Mouse (Mus musculus): ENCODE measurements around the gene Sult5a1. TPM values are rescaled to one million over a fixed set of nuclear protein-coding genes. Genes with fewer than 3 reads are reported as not detected.
A peak's percentile ranks its signal among the peaks of the same experiment; 100 is the strongest.
"Not testable (repeated sequence)": the region's sequence is repeated elsewhere in the genome, so short reads cannot be mapped to it uniquely, and the experiment has no call there.

The Sult5a1 gene
- polyA plus RNA-seq, 1 experiment from 2014 or later, result 1.6 TPM

DNA sequence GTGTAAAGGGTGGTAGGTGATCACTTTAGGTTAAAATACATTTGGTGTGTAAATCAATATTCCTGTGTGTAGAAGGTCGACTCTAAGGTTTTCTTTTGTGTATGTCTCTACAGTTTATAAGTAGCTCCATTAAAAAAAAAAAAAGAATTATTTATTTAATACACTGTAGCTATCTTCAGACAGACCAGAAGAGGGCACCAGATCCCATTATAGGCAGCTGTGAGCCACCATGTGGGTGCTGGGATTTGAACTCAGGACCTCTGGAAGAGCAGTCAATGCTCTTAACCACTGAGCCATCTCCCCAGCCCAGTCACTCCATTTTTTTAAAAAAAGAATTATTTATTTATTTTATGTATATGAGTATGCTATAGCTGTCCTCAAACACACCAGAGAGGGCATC, 50.1 kb downstream of the Sult5a1 start:
- Histone ChIP-seq H3K4me1 (replicated peaks) (peaks cover 16% of the 10 kb centered on the region), H3K4me2 (no peak overlapping the region), H3K4me3 (no peak overlapping the region), H3K27ac (replicated peaks) (no peak overlapping the region), H3K27me3 (no peaks in the 10 kb centered on the region), H3K9ac (no peak overlapping the region), H3K36me3 (peaks cover 24% of the 10 kb centered on the region), H3K9me3 (no peaks in the 10 kb centered on the region)
- ATAC-seq (ENCODE audit: low FRiP score, low read depth), result no peak
- 73% methylated on average over 1 of the region's 1 CpGs for WGBS

DNA sequence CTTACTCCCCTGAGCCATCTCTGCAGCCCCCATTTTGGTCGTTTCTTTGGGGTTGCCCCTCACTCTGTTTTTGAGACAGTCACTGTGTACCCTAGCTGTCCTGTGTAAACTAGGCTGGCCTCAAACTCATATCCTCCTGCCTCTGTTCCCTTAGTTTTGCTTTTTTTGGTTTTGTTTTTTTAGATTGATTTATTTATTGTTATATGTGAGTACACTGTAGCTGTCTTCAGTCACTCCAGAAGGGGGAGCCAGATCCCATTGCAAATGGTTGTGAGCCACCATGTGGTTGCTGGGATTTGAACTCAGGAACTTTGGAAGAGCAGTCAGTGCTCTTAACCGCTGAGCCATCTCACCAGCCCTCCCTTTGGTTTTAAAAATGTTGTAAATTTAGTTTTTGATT, 51.6 kb downstream of the Sult5a1 start:
- H3K27ac ChIP-seq (replicated peaks), result no peak overlapping the region
- H3K9ac ChIP-seq, result no peak overlapping the region
- H3K4me3 ChIP-seq, result no peak overlapping the region
- H3K36me3 ChIP-seq, result peaks cover 24% of the 10 kb centered on the region
- peaks cover 22% of the 10 kb centered on the region for H3K4me1 ChIP-seq (replicated peaks)
- no peaks in the 10 kb centered on the region for H3K9me3 ChIP-seq
- no peak overlapping the region for H3K4me2 ChIP-seq
- H3K27me3 ChIP-seq, result no peaks in the 10 kb centered on the region
- WGBS, result 44% methylated on average over 2 of the region's 2 CpGs
- ATAC-seq (ENCODE audit: low FRiP score, low read depth), result no peak

DNA sequence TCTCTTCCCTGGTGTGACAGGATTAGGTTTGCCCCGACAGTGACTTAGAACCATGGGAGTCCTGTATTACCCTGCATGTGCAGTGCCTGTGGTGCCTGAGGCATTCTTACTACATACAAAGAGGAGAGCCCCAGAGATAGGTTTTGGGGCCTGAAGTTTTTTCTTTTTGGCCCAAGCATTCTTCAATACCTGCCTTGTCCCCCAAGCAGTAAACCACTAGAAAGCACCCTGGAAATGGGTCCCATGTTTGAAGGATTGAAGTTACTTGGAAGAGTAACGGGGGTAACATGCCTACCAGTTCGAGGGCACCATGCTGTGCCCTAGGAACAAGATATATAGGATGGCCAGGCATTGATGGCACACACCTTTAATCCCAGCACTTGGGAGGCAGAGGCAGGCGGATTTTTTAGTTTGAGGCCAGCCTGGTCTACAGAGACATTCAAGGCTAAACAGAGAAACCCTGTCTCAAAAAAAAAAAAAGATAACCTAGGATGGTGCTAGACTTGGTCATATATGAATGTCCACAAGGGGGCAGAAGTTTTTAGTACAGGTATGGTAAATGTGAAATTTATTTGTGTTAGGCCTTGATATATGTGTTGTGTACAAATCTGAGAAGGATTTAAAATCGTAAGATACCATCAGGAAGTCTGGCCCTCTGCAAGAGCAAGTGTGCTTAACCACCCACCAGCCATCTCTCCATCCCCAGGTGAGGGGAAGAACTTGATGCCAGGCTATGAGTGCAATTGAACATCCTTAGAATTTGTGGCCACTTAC, 52.4 kb downstream of the Sult5a1 start:
- H3K4me2 ChIP-seq, result no peak overlapping the region
- no peak overlapping the region for H3K4me3 ChIP-seq
- no peaks in the 10 kb centered on the region for H3K9me3 ChIP-seq
- H3K4me1 ChIP-seq (replicated peaks), result peaks cover 23% of the 10 kb centered on the region
- no peak overlapping the region for H3K9ac ChIP-seq
- 75% methylated on average over 5 of the region's 5 CpGs for WGBS
- H3K36me3 ChIP-seq, result peaks cover 24% of the 10 kb centered on the region
- ATAC-seq (ENCODE audit: low FRiP score, low read depth), result no peak
- H3K27ac ChIP-seq (replicated peaks), result no peak overlapping the region
- no peaks in the 10 kb centered on the region for H3K27me3 ChIP-seq

DNA sequence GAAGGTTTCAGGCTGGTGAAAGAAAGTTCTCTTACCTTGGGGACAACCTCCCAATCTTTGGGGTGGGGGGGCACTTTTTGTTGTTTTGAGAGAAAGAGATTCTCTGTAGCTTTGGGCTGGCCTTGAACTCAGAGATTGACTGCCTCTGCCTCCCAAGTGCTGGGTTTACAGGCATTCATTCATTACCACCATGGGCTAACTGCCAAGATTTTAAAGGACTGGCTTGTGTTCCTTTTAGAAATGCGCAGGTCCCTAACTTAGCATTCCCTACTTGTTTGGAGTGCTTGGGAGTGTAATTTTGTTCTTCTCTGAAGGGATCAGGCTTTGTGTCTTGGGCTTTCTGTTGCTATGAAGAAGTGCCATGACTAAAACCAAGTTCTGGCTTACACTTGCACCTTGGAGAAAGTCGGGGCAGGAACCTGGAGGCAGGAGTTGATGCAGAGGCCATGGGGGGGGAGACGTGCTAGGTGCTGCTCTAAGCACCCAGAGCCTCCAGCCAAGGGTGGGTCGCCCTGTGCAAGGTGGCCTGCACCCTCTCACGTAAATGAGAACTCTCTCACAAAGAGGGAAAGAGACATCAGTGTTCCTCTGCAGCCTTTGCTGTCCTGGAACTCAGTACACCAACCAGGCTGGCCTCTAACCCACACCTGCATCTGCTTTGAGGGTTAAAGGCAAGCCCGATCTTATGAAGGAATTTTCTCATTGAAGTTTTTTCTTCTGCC, 53.9 kb downstream of the Sult5a1 start:
- Histone ChIP-seq H3K36me3 (peaks cover 24% of the 10 kb centered on the region), H3K4me3 (peak overlapping the region; percentile 58; the same call in 1 of the 2 replicates)
- no peak for ATAC-seq (ENCODE audit: low FRiP score, low read depth)

DNA sequence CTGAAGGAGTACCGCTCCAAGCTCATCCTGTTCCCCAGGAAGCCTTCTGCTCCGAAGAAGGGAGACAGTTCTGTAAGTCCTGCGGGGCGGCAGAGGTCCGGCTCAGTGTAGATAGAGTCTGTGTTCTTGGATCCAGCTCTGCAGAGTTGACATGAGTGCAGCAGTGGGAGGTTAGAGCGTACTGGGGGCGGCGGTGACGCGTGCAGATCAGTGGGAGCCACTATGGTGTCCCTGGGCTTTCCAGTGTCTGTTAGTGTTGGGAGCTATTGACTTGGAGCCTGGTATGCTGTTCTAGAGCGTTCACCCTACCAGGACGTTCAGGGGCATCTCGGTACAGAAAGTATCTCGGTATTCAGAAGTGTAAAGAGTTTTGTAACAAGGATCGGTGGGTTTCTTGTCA, 54.8 kb downstream of the Sult5a1 start:
- no peaks in the 10 kb centered on the region for H3K27me3 ChIP-seq
- peak overlapping the region; percentile 58 for H3K4me3 ChIP-seq
- no peaks in the 10 kb centered on the region for H3K9me3 ChIP-seq
- no peak for ATAC-seq (ENCODE audit: low FRiP score, low read depth)
- H3K27ac ChIP-seq (replicated peaks), result 0 out of 2 replicates have a peak overlapping the region, but pooled peaks have one; percentile 91
- H3K4me1 ChIP-seq (replicated peaks), result peaks cover 23% of the 10 kb centered on the region
- peak overlapping the region; percentile 96 for H3K9ac ChIP-seq
- peaks cover 24% of the 10 kb centered on the region for H3K36me3 ChIP-seq
- H3K4me2 ChIP-seq, result peak overlapping the region; percentile 90
- 19% methylated on average over 14 of the region's 15 CpGs for WGBS

More for the DNA sequence above, 53.9 kb downstream of the Sult5a1 start:
- Histone ChIP-seq H3K9ac (no peak overlapping the region), H3K27ac (replicated peaks) (no peak overlapping the region), H3K27me3 (no peaks in the 10 kb centered on the region), H3K9me3 (no peaks in the 10 kb centered on the region), H3K4me1 (replicated peaks) (peaks cover 23% of the 10 kb centered on the region), H3K4me2 (peak overlapping the region; percentile 90)
- 83% methylated on average over 6 of the region's 6 CpGs for WGBS

DNA sequence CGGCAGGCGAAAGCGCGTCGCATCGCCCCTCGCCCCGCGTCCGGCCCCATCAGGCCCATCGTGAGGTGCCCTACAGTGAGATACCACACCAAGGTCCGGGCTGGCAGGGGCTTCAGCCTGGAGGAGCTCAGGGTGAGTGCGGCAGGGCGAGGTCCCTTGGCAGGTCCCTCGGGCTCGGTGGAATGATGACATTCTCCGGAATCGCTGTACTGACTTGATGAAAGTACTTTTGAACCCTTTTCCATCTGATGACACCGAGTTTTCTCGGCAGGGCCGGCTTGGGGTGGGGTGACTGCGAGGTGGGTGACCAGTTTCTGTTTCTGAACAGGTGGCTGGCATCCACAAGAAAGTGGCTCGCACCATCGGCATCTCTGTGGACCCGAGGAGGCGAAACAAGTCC, 55.3 kb downstream of the Sult5a1 start:
- Histone ChIP-seq H3K4me2 (peak overlapping the region; percentile 90), H3K36me3 (peaks cover 28% of the 10 kb centered on the region), H3K9ac (peak overlapping the region; percentile 96), H3K27ac (replicated peaks) (peak overlapping the region; percentile 91), H3K4me1 (replicated peaks) (peaks cover 23% of the 10 kb centered on the region), H3K4me3 (peak overlapping the region; percentile 58)
- WGBS, result 1% methylated on average over 26 of the region's 26 CpGs
- H3K27me3 ChIP-seq; H3K9me3 ChIP-seq; ATAC-seq (ENCODE audit: low FRiP score, low read depth): not testable (repeated sequence)

DNA sequence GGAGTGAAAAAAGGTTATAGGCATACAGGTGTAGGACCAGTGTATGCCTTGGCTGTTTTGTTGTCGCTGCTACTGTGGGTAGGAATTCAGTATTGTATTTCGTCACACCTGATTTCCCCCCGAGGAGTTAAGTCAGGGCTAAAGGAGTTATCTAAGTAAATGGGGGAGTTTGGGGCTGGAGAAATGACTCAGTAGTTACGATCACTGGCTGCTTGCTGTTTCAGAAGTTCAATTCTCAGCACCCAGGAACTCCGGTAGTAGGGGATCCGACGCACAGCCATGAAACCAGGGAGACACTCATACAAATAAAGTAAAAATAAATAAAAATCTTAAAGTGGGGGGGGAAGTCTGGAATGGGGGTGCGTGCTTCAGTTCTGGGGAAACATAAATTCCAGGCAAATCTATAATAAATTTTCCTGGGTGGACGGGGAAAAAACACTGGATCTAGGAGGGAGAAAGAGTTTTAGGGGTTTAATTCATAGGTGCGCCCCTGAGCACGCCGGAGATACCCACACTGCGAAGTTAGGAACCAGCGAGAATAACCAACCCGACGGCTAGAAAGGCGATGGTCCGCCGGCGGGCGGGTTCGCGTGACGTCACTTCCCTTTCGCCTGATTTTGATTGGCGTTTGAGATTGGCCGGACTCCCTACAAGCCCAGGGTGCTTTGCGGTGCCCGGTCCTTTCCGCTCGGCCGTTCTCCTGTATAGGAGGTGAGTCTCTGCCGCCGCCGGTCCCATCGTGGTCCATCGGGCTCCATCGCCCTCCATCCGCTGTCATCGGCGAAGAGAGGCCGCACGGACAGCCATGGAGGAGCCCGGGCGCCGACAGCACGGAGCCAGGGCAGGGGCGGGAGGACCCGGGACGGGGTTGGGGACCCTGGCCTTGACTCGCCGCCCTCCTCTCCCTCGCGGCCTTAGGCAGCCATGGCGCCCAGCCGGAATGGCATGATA, 56.1 kb downstream of the Sult5a1 start, which contains the start of gene Rpl13:
Gene Rpl13, plus strand, starts transcription at position 616 of the 951 bp plus-strand sequence.
- ATAC-seq (ENCODE audit: low FRiP score, low read depth), result peak; percentile 96
- Histone ChIP-seq H3K9me3 (no peaks in the 10 kb centered on the region), H3K4me1 (replicated peaks) (peaks cover 23% of the 10 kb centered on the region), H3K4me2 (peak within 1 kb of the TSS; percentile 90), H3K9ac (peak within 1 kb of the TSS; percentile 96), H3K27me3 (no peaks in the 10 kb centered on the region), H3K27ac (replicated peaks) (peak within 1 kb of the TSS; percentile 91), H3K36me3 (peaks cover 36% of the 10 kb centered on the region), H3K4me3 (peak within 1 kb of the TSS; percentile 58)
- WGBS, result 2% methylated on average over 55 of the region's 56 CpGs

DNA sequence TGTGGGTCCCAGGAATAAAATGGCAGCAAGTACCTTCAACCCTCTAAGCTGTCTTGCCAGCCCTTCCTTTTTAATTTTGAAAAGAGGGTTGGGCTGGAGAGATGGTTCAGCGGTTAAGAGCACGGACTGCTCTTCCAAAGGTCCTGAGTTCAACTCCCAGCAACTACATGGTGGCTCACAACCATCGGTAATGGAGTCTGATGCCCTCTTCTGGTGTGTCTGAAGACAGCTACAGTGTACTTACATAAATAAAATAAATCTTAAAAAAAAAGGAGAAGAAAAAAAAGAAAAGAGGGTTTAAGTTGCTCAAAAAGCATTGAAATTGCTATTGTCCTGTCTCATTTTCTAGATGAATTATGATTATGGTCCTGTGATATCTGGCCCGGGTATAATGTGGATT, 56.9 kb downstream of the Sult5a1 start:
- no peak for ATAC-seq (ENCODE audit: low FRiP score, low read depth)
- Histone ChIP-seq H3K27me3 (no peaks in the 10 kb centered on the region), H3K9ac (no peak overlapping the region), H3K4me1 (replicated peaks) (peaks cover 23% of the 10 kb centered on the region), H3K4me2 (peak overlapping the region; percentile 90), H3K27ac (replicated peaks) (no peak overlapping the region), H3K9me3 (no peaks in the 10 kb centered on the region), H3K36me3 (peaks cover 40% of the 10 kb centered on the region), H3K4me3 (peak overlapping the region; percentile 58; the same call in 1 of the 2 replicates)
- WGBS, result 83% methylated on average over 4 of the region's 4 CpGs

DNA sequence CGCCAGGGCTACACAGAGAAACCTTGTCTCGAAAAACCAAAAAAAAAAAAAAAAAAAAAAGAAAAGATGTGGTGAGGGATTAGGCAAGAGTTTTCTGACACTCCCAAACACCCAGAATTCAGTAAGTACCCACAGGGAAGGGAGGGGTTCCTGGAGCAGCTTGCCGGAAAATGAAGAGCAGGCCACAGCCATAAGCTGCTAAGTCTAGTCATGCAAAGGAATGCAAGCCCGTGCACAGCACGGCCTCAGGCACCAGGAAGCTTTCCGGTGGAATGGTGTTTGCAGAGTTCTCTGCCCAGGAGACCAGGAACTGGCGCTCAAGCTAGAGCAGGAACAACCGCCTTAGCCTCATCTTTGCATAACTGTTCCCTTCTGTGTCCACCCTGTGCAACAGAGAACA, 57.8 kb downstream of the Sult5a1 start:
- Histone ChIP-seq H3K9ac (no peak overlapping the region), H3K9me3 (no peaks in the 10 kb centered on the region), H3K36me3 (peaks cover 39% of the 10 kb centered on the region), H3K4me3 (no peak overlapping the region), H3K4me2 (no peak overlapping the region), H3K27me3 (no peaks in the 10 kb centered on the region), H3K4me1 (replicated peaks) (peaks cover 23% of the 10 kb centered on the region), H3K27ac (replicated peaks) (no peak overlapping the region)
- 72% methylated on average over 8 of the region's 8 CpGs for WGBS
- ATAC-seq (ENCODE audit: low FRiP score, low read depth), result no peak

DNA sequence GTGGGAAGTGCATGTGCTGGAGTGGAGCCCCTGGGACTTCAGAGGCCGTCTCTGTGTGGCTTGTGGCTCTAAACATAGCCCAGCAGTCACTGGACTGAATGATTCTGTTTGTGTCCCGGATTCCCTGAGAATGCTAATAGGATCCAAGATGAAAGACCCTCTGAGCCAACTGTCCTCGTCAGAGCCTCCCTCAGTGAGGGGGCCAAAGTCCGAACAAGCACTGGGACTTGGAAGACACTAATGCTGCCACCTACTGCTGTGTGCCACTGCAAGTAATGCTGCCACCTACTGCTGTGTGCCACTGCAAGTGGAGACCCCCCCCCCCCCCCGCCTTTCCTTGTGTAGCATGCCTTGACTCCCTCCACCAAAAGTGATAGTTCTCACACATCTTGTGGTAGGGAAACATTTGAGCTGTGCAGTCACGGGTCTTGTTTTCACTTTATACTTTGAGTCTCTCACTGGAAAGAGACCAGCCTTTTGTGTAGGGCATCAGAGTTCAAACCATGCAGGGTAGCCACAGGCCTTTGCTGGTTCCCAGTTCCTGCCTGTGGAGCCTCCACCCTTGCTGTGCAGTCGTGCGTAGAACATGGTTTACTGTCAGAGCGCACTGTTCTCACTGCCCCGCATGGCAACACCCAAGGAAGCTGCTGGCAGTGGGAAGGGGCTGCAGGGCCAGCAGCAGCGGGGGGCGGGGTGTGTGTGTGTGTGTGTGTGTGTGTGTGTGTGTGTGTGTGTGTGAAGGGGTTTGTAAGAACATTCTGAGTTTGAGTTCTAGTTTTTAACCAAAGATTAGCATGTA, 60.1 kb downstream of the Sult5a1 start:
- no peak overlapping the region for H3K4me3 ChIP-seq
- peak overlapping the region; percentile 72 for H3K27ac ChIP-seq (replicated peaks)
- H3K4me2 ChIP-seq, result no peak overlapping the region
- no peaks in the 10 kb centered on the region for H3K9me3 ChIP-seq
- WGBS, result 76% methylated on average over 12 of the region's 12 CpGs
- H3K27me3 ChIP-seq, result no peaks in the 10 kb centered on the region
- no peak for ATAC-seq (ENCODE audit: low FRiP score, low read depth)
- H3K36me3 ChIP-seq, result peaks cover 39% of the 10 kb centered on the region
- no peak overlapping the region for H3K9ac ChIP-seq
- peaks cover 6% of the 10 kb centered on the region for H3K4me1 ChIP-seq (replicated peaks)

DNA sequence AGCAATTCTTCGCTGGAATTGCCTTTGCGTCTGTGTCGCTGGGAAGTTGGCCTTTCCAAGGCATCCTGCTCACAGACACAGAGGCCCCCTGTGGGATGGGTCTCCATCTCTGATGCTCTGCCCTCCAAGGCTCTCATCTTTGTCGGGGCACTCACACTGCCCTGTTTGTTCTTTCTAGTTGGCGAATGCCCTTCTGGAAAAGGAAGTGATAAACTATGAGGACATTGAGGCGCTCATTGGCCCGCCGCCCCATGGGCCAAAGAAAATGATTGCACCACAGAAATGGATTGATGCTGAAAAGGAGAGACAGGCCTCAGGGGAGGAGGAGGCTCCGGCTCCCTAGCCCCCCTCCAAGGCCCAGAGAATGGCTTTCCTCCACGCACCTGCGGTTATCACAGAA, 60.9 kb downstream of the Sult5a1 start:
- 84% methylated on average over 11 of the region's 11 CpGs for WGBS
- H3K27me3 ChIP-seq, result no peaks in the 10 kb centered on the region
- no peak overlapping the region for H3K9ac ChIP-seq
- H3K4me1 ChIP-seq (replicated peaks), result peaks cover 5% of the 10 kb centered on the region; the same call in 1 of the 2 replicates
- H3K36me3 ChIP-seq, result peaks cover 40% of the 10 kb centered on the region
- no peaks in the 10 kb centered on the region for H3K9me3 ChIP-seq
- no peak overlapping the region for H3K4me2 ChIP-seq
- no peak overlapping the region for H3K4me3 ChIP-seq
- H3K27ac ChIP-seq (replicated peaks), result peak overlapping the region; percentile 72
- ATAC-seq (ENCODE audit: low FRiP score, low read depth), result no peak
